Mouse (Mus musculus) embryonic facial prominence, embryonic 13.5 days (tissue): ENCODE data around the gene Tas2r108. TPM values are rescaled to one million over a fixed set of nuclear protein-coding genes. Genes with fewer than 3 reads are reported as not detected.

Experiments
- ATAC-seq: fragments of 200-750 bp; cut with Nextera tagmentation; 2 replicates; pipeline ENCODE4 v1.8.0; 2017; ENCODE audit warnings: low read depth; ENCODE audit not compliant: insufficient number of reproducible peaks, insufficient read depth, low FRiP score, low TSS enrichment
- H3K27ac ChIP-seq: fragments of 300-500 bp; sonication (generic); 2 replicates; pipeline ENCODE4 v1.5.1; 2015; ENCODE audit warnings: moderate library complexity, mild to moderate bottlenecking, inconsistent platforms
- H3K27me3 ChIP-seq: fragments of 300-500 bp; sonication (generic); 2 replicates; pipeline ENCODE4 v1.6.1; 2015; ENCODE audit warnings: mild to moderate bottlenecking, inconsistent platforms
- H3K36me3 ChIP-seq: fragments of 300-500 bp; sonication (generic); 2 replicates; pipeline ENCODE4 v1.6.1; 2015; ENCODE audit warnings: mild to moderate bottlenecking, inconsistent platforms
- H3K4me1 ChIP-seq: fragments of 300-500 bp; sonication (generic); 2 replicates; pipeline ENCODE4 v1.6.1; 2015; ENCODE audit warnings: inconsistent platforms
- H3K4me2 ChIP-seq: fragments of 300-500 bp; sonication (generic); 2 replicates; pipeline ENCODE4 v1.6.1; 2015; ENCODE audit warnings: moderate library complexity, mild to moderate bottlenecking, inconsistent platforms
- H3K4me3 ChIP-seq: fragments of 300-500 bp; sonication (generic); 2 replicates; pipeline ENCODE4 v1.5.1; 2015; ENCODE audit warnings: mild to moderate bottlenecking, inconsistent platforms
- H3K9ac ChIP-seq: fragments of 300-500 bp; sonication (generic); 2 replicates; pipeline ENCODE4 v1.6.1; 2015; ENCODE audit warnings: mild to moderate bottlenecking, inconsistent platforms
- H3K9me3 ChIP-seq: fragments of 300-500 bp; sonication (generic); 2 replicates; pipeline ENCODE4 v1.6.1; 2016; ENCODE audit warnings: inconsistent platforms
- WGBS: fragments of 180-500 bp; shearing (Covaris S2); methylation state at CpG from one replicate; pipeline ENCODE4 v1.1.7; 2015; ENCODE audit warnings: mixed read lengths; 5-methylcytosine and 5-hydroxymethylcytosine counted together
- polyA plus RNA-seq: library from polyadenylated mRNA; unstranded; fragments of >200 nt; fragmentation: Nextera tagmentation; extraction: Ambion mirVana; gene quantifications from 2 replicates; pipeline ENCODE4 v1.2.1, GENCODE M21; 2015

The Tas2r108 gene
- 0.28 TPM in 1 of 2 replicates, not detected in the other for polyA plus RNA-seq

- no peaks in the 10 kb centered on the region for H3K9me3 ChIP-seq
- 88% methylated on average over 3 of the region's 3 CpGs for WGBS
- H3K4me1 ChIP-seq, result no peaks in the 10 kb centered on the region
- no peak within 1 kb of the TSS for H3K27ac ChIP-seq
- ATAC-seq, result no peak
- no peaks in the 10 kb centered on the region for H3K36me3 ChIP-seq
- no peak within 1 kb of the TSS for H3K4me2 ChIP-seq
- H3K27me3 ChIP-seq, result no peaks in the 10 kb centered on the region
- no peak within 1 kb of the TSS for H3K9ac ChIP-seq
- no peak within 1 kb of the TSS for H3K4me3 ChIP-seq
Observed at GRCm38 (mm10) chr6:40493229-40493628, at the start of gene Tas2r108. TSS of gene Tas2r108 (plus strand) at chr6:40493529.

GRCm38 (mm10) chr6:40448626-40449025 lies 44.7 kb upstream of the Tas2r108 start:
- H3K36me3 ChIP-seq, result no peaks in the 10 kb centered on the region

GRCm38 (mm10) chr6:40454436-40455041 lies 38.8 kb upstream of the Tas2r108 start:
- 23% methylated on average over 7 of the region's 7 CpGs for WGBS

More at GRCm38 (mm10) chr6:40448626-40449025, 44.7 kb upstream of the Tas2r108 start:
- Histone ChIP-seq H3K27ac (no peak overlapping the region), H3K4me1 (no peaks in the 10 kb centered on the region), H3K9me3 (no peaks in the 10 kb centered on the region), H3K4me3 (no peak overlapping the region), H3K9ac (no peak overlapping the region), H3K4me2 (no peak overlapping the region), H3K27me3 (no peaks in the 10 kb centered on the region)
- no peak for ATAC-seq

GRCm38 (mm10) chr6:40465710-40466109 lies 27.6 kb upstream of the Tas2r108 start:
- H3K9ac ChIP-seq, result no peak overlapping the region
- no peak overlapping the region for H3K27ac ChIP-seq
- no peaks in the 10 kb centered on the region for H3K27me3 ChIP-seq
- H3K4me3 ChIP-seq, result no peak overlapping the region
- no peaks in the 10 kb centered on the region for H3K9me3 ChIP-seq
- H3K4me1 ChIP-seq, result no peaks in the 10 kb centered on the region
- H3K4me2 ChIP-seq, result no peak overlapping the region
- H3K36me3 ChIP-seq, result no peaks in the 10 kb centered on the region
- no peak for ATAC-seq
- 51% methylated on average over 6 of the region's 6 CpGs for WGBS

More at GRCm38 (mm10) chr6:40454436-40455041, 38.8 kb upstream of the Tas2r108 start:
- Histone ChIP-seq H3K36me3 (no peaks in the 10 kb centered on the region), H3K27ac (no peak overlapping the region), H3K4me3 (no peak overlapping the region), H3K27me3 (no peaks in the 10 kb centered on the region), H3K4me2 (no peak overlapping the region), H3K9ac (no peak overlapping the region), H3K4me1 (no peaks in the 10 kb centered on the region), H3K9me3 (no peaks in the 10 kb centered on the region)
- ATAC-seq, result no peak

GRCm38 (mm10) chr6:40470916-40471719 lies 22.2 kb upstream of the Tas2r108 start, which contains the start of gene Ssbp1:
TSS of gene Ssbp1 (plus strand) at chr6:40471352.
- Histone ChIP-seq H3K36me3 (peaks cover 28% of the 10 kb centered on the region), H3K4me1 (peaks cover 11% of the 10 kb centered on the region), H3K9me3 (no peaks in the 10 kb centered on the region), H3K27ac (peak within 1 kb of the TSS; percentile 98), H3K4me2 (peak within 1 kb of the TSS; percentile 67), H3K4me3 (peak within 1 kb of the TSS; percentile 78), H3K9ac (peak within 1 kb of the TSS; percentile 97), H3K27me3 (no peaks in the 10 kb centered on the region)
- peak; percentile 94 for ATAC-seq
- 1% methylated on average over 54 of the region's 54 CpGs for WGBS

- under 1% methylated on average over 7 of the region's 7 CpGs for WGBS
- H3K4me3 ChIP-seq, result peak overlapping the region; percentile 78
- ATAC-seq, result 0 out of 2 replicates have a peak, but pooled peaks have one; percentile 3
- peak overlapping the region; percentile 67 for H3K4me2 ChIP-seq
- peak overlapping the region; percentile 97 for H3K9ac ChIP-seq
- H3K4me1 ChIP-seq, result peaks cover 11% of the 10 kb centered on the region
- no peaks in the 10 kb centered on the region for H3K27me3 ChIP-seq
- H3K9me3 ChIP-seq, result no peaks in the 10 kb centered on the region
- H3K36me3 ChIP-seq, result peaks cover 32% of the 10 kb centered on the region
- H3K27ac ChIP-seq, result peak overlapping the region; percentile 98
Observed at GRCm38 (mm10) chr6:40471720-40472010, 21.7 kb upstream of the Tas2r108 start.

- H3K9me3 ChIP-seq, result no peaks in the 10 kb centered on the region
- H3K4me2 ChIP-seq, result no peak overlapping the region
- 87% methylated on average over 4 of the region's 4 CpGs for WGBS
- H3K36me3 ChIP-seq, result peaks cover 55% of the 10 kb centered on the region
- no peak overlapping the region for H3K27ac ChIP-seq
- no peak overlapping the region for H3K4me3 ChIP-seq
- no peak overlapping the region for H3K9ac ChIP-seq
- no peaks in the 10 kb centered on the region for H3K27me3 ChIP-seq
- ATAC-seq, result no peak
- H3K4me1 ChIP-seq, result peaks cover 11% of the 10 kb centered on the region
Observed at GRCm38 (mm10) chr6:40476132-40476531, 17.2 kb upstream of the Tas2r108 start.

GRCm38 (mm10) chr6:40479705-40480104 lies 13.6 kb upstream of the Tas2r108 start:
- Histone ChIP-seq H3K27ac (no peak overlapping the region), H3K4me2 (no peak overlapping the region), H3K9me3 (no peaks in the 10 kb centered on the region), H3K27me3 (no peaks in the 10 kb centered on the region), H3K4me1 (no peaks in the 10 kb centered on the region), H3K36me3 (peaks cover 73% of the 10 kb centered on the region), H3K9ac (no peak overlapping the region), H3K4me3 (no peak overlapping the region)
- WGBS, result 94% methylated on average over 1 of the region's 1 CpGs
- no peak for ATAC-seq

- H3K9ac ChIP-seq, result no peak overlapping the region
- H3K9me3 ChIP-seq, result no peaks in the 10 kb centered on the region
- no peaks in the 10 kb centered on the region for H3K4me1 ChIP-seq
- WGBS, result 93% methylated on average over 5 of the region's 5 CpGs
- H3K27ac ChIP-seq, result no peak overlapping the region
- no peak for ATAC-seq
- no peaks in the 10 kb centered on the region for H3K27me3 ChIP-seq
- no peak overlapping the region for H3K4me2 ChIP-seq
- no peak overlapping the region for H3K4me3 ChIP-seq
- H3K36me3 ChIP-seq, result peaks cover 62% of the 10 kb centered on the region
Observed at GRCm38 (mm10) chr6:40482318-40482717, 11.0 kb upstream of the Tas2r108 start.

- no peaks in the 10 kb centered on the region for H3K36me3 ChIP-seq
- H3K27ac ChIP-seq, result no peak within 1 kb of the TSS
- H3K9me3 ChIP-seq, result no peaks in the 10 kb centered on the region
- no peak within 1 kb of the TSS for H3K4me3 ChIP-seq
- H3K4me1 ChIP-seq, result no peaks in the 10 kb centered on the region
- H3K4me2 ChIP-seq, result no peak within 1 kb of the TSS
- H3K27me3 ChIP-seq, result no peaks in the 10 kb centered on the region
- no peak for ATAC-seq
- H3K9ac ChIP-seq, result no peak within 1 kb of the TSS
Observed at GRCm38 (mm10) chr6:40490933-40491332, 2.4 kb upstream of the Tas2r108 start, which contains the start of gene Tas2r137. TSS of gene Tas2r137 (plus strand) at chr6:40491233.

- Histone ChIP-seq H3K27ac (no peak within 1 kb of the TSS), H3K4me2 (no peak within 1 kb of the TSS), H3K9ac (no peak within 1 kb of the TSS), H3K4me3 (no peak within 1 kb of the TSS), H3K36me3 (no peaks in the 10 kb centered on the region), H3K4me1 (no peaks in the 10 kb centered on the region), H3K9me3 (no peaks in the 10 kb centered on the region), H3K27me3 (no peaks in the 10 kb centered on the region)
- ATAC-seq, result no peak
- 72% methylated on average over 1 of the region's 1 CpGs for WGBS
Observed at GRCm38 (mm10) chr6:40519408-40519807, 26.1 kb downstream of the Tas2r108 start, which contains the start of gene Prss37. TSS of gene Prss37 (minus strand) at chr6:40519508.
